Mouse (Mus musculus) cortical plate, adult 2 months (tissue): Measurements from ENCODE around the gene Rarres2. TPM values are rescaled to one million over a fixed set of nuclear protein-coding genes. Genes with fewer than 3 reads are reported as not detected.

ENCODE experiments used
- H3K27ac ChIP-seq: fragments of 200-500 bp; 2 replicates; pipeline ENCODE4 v1.5.1; 2012; ENCODE audit warnings: low read length, control low read depth, inconsistent platforms; ENCODE audit not compliant: insufficient read depth
- H3K4me1 ChIP-seq: fragments of 200-500 bp; 2 replicates; pipeline ENCODE4 v1.6.1; 2011; ENCODE audit warnings: low read length; ENCODE audit not compliant: control insufficient read depth, insufficient read depth
- H3K4me3 ChIP-seq: fragments of 200-500 bp; 2 replicates; pipeline ENCODE4 v1.5.1; 2011; ENCODE audit warnings: mild to moderate bottlenecking, low read length, control low read depth; ENCODE audit not compliant: insufficient read depth
- CTCF ChIP-seq: fragments of 200-500 bp; IDR thresholded peaks from 2 replicates; pipeline ENCODE4 v1.5.1; 2011; ENCODE audit warnings: mild to moderate bottlenecking, control low read depth, low read length; ENCODE audit not compliant: insufficient read depth; ENCODE audit errors: extremely low read depth
- POLR2A ChIP-seq: fragments of 200-500 bp; IDR thresholded peaks from 2 replicates; pipeline ENCODE4 v1.6.1; 2011; ENCODE audit warnings: mild to moderate bottlenecking, low read length, control low read depth; ENCODE audit not compliant: insufficient read depth; ENCODE audit errors: extremely low read depth
- polyA plus RNA-seq: library from polyadenylated mRNA; depleted of rRNA; stranded (reverse); fragments of >200 nt; gene quantifications from 2 replicates; pipeline ENCODE4 v1.2.3, GENCODE M21; 2012; rRNA removed

The Rarres2 gene
- 17.2 and 23.2 TPM in 2 replicates for polyA plus RNA-seq

DNA sequence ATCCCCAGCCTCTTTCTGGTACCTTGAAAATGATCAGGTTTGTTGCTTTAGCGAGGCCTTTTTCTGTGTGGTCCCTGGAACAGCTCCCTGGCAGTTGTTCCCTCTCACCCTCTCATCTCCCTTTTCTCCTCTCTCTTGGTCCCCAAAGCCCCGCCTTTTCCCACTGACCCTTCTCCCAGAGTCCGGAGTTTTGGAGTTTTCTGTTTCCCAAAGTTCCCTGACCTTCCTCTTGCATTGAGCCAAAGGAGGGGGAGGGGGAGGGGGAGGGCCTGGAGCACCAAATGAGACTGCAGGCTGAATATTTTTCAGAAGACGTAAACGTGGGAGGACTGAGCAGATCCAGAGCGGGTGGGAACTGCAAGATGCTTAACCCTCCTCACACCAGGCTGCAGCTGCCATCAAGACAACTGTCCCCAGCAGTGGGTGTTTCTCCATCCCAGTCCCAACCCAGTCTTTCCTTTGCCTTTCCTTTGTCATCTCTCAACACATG lies at the start of gene Rarres2:
Rarres2 (minus strand) TSS at position 218 of the 490 bp plus-strand sequence.
- Histone ChIP-seq H3K4me1 (no peaks in the 10 kb centered on the region), H3K4me3 (no peak within 1 kb of the TSS), H3K27ac (no peak within 1 kb of the TSS; the same call in 1 of the 2 replicates)
- TF ChIP-seq CTCF: no peak
- no peak for TF ChIP-seq POLR2A

DNA sequence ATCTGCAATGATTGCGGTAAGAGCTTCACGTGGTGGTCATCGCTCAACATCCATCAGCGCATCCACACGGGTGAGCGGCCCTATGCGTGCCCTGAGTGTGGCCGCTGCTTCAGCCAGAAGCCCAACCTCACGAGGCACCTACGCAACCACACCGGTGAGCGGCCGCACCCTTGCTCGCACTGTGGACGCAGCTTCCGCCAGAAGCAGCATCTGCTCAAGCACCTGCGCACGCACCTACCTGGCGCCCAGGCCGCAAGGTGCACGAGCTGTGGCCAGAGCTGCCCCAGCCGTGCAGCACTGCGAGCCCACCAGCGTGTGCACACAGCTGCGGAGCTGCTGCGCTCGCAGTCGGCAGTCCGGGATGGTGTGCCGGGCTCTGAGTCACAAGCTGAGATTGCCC lies 47.4 kb upstream of the Rarres2 start:
- Histone ChIP-seq H3K4me1 (no peaks in the 10 kb centered on the region), H3K27ac (no peak overlapping the region), H3K4me3 (no peak overlapping the region)
- no peak for TF ChIP-seq CTCF
- no peak for TF ChIP-seq POLR2A

DNA sequence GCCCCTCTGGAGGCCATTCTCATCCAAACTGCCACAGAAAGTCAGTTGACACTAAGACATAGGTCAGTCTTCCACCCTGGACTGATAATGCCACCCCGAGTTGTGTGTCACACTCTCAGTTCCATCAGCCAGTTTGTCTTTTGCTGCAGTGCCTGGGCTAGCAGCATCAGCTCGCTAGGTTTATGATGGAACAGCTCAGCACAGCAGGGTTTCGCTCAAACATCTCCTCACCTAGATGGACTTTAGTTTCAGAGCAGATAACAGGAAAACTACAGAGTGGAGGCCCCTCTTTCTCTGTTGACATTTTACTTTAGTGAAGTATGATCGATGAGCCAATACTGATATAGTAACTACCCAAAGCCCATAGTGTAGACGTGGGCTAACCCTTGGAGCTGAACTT lies 42.2 kb upstream of the Rarres2 start:
- no peaks in the 10 kb centered on the region for H3K4me1 ChIP-seq
- H3K27ac ChIP-seq: no peak overlapping the region
- TF ChIP-seq POLR2A: no peak
- no peak for TF ChIP-seq CTCF
- H3K4me3 ChIP-seq: no peak overlapping the region

DNA sequence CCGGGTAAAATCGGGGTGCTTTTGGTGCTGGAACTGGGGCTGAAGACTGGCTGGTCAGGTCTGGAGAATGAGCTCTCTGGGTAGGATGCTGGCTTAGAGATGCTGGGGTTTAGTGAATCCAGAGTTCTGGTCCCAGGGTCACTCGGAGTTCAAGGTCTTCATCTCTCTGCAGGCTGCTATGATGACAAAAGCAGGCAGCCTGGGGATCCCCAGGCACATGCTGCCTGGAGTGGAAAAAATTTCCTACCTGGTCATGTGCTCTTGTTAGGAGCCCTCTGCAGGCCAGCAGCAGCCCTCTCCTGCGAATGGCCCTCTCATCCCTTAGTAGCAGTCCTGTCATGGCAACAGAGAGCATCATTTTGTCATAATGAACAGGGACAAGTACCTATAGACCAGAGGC lies 40.9 kb upstream of the Rarres2 start:
- Histone ChIP-seq H3K27ac (no peak overlapping the region), H3K4me1 (no peaks in the 10 kb centered on the region), H3K4me3 (no peak overlapping the region)
- no peak for TF ChIP-seq POLR2A

DNA sequence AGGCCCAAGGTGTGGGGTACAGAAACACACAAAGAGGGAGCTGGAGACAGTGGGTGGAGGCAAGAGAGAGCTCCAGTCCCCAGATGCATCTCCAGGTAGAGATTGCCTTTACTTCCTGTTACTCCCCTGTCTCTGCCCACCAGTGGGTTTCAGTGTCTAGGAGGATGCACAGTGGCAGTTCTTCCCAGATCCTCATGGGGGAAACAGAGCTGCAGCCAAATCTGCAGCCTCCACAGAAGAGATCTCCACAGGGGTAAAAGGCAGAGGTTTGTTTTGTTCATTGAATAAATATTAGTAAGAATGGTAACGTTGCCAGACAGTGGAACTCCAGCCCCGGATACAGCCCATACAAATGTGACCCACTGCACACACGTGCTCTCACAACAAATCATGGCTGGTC lies 38.1 kb upstream of the Rarres2 start:
- Histone ChIP-seq H3K4me3 (no peak overlapping the region), H3K4me1 (no peaks in the 10 kb centered on the region), H3K27ac (no peak overlapping the region)
- TF ChIP-seq CTCF (no peak), POLR2A (no peak)

DNA sequence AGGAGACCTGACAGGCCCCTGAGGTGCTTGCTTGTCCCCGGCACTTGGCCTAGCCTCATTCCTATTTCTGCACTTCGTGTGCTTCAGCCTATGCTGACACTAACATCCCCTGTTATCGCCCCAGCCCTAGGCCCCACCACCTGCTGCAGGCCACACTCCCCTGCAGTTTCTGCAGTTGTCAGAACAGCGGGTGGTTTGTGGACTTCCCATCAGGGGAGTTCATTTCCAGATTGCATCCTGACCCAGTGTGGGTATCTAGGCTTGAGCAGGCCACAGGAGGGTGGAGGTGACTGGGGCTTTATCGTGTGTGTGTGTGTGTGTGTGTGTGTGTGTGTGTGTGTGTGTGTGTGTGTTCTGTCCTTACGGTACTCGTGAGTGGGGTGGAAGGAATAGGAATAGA lies 36.9 kb upstream of the Rarres2 start:
- TF ChIP-seq POLR2A: no peak
- no peak for TF ChIP-seq CTCF
- no peak overlapping the region for H3K27ac ChIP-seq
- no peaks in the 10 kb centered on the region for H3K4me1 ChIP-seq
- no peak overlapping the region for H3K4me3 ChIP-seq

DNA sequence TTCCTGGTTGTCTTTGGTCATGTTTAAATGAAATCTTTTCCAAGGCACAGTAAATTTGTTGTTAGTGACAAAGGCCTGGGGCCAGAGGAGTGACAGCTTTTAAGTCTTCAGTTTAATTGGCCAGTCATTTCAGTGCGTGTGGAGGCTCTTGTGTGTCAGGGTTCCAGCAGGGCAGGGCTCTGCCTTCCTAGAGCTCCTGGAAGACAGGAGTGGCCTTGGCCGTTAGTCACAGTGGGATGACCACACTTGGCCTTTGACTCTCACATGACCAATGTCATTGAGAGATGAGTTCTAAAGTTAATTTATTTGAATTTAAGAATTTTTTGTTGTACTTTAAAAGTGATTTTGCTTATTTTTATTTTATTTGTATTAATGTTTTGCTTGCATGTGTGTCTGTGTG lies 35.5 kb upstream of the Rarres2 start:
- TF ChIP-seq CTCF: no peak
- TF ChIP-seq POLR2A: no peak
- Histone ChIP-seq H3K4me3 (no peak overlapping the region), H3K27ac (no peak overlapping the region), H3K4me1 (no peaks in the 10 kb centered on the region)

DNA sequence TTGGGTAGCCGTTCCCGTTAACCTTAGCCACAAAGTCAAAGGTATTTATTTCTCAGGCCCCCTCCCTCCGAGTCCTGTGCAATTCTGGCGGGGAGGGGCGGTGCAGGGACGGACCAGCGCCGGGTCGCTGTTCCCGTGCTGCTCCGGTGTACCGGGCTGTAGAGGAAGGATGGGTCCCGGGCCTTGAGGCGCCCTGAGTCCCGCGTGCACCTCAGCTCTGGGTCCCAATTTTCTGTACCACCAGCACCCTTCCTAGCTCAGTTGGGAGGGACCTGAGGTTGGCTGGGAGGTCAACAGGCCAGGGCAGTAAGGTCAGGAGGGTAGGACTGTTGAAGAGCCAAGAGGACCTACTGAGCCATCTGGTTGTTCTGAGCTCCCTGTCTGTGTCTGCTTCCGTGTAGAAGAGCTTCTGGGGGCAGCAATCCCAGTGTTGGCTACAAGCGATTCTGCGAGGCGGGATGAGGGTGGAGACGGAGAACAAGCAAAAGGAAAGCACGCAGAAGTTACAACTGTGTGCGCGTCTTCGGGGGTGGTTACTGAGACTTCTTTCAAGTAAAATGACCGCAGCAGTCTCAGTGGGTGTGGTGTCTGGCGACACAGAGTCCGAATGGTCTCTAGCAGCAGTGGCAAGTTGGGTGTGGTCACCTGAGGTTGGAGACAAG lies 29.6 kb upstream of the Rarres2 start:
- H3K27ac ChIP-seq: peak overlapping the region; percentile 82

DNA sequence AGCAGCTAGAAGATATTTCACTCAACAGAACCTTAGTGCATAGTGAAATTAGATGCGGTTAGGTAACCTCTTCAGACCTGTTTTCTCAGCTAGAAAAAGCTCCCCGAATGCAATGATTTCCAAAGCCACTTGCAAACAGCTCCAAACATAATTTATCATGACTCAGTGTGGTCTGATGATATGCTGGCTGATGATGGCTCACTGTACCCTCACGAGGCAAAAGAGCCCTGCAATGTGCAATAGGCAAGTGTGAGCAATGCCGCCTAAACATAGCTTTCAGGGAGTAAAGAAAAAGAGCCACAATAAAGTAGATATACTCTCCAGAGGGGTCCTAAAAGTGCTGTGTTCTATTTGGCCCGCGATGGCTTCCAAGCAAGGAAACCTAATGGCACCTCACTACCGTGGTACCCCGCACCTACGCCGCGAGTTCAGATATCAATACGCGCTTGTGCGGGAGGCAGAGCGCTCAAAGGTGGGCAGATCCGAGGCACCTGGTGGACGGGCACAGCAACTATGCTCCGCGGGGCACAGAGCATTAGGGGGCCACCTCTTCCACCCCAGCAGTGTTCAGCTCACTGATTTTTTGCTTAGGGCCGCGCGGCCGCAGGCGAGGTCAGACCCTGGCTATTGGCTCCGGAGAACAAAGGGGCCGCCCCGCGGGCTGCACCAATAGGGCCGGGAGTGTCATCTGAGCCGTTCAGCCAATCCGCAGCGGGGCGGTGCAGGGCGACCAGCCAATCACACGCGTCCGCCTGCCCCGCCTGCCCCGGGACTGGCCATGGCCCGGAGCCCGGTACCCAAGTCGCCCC lies 28.9 kb upstream of the Rarres2 start, which contains the start of gene Zfp775:
Zfp775 (plus strand) TSS at position 793 of the 809 bp plus-strand sequence.
- no peak for TF ChIP-seq CTCF
- peak; percentile 72; the same call in 1 of the 2 replicates for TF ChIP-seq POLR2A
- Histone ChIP-seq H3K27ac (peak within 1 kb of the TSS; percentile 82), H3K4me1 (peaks cover 3% of the 10 kb centered on the region; the same call in 1 of the 2 replicates), H3K4me3 (peak within 1 kb of the TSS; percentile 66)

More for the DNA sequence above, 29.6 kb upstream of the Rarres2 start:
- H3K4me3 ChIP-seq: peak overlapping the region; percentile 66
- no peak for TF ChIP-seq CTCF
- peak; percentile 49; the same call in 1 of the 2 replicates for TF ChIP-seq POLR2A
- peaks cover 3% of the 10 kb centered on the region; the same call in 1 of the 2 replicates for H3K4me1 ChIP-seq
